Mouse (Mus musculus): Measurements from ENCODE around the gene Egln2.

- TF ChIP-seq POLR2A (IDR thresholded peaks at IDR 0.05; ENCODE audit: insufficient read length, low read depth) (no peak), E2F4 (IDR thresholded peaks at IDR 0.05; ENCODE audit: insufficient read depth) (no peak), CEBPB (IDR thresholded peaks at IDR 0.05; ENCODE audit: insufficient read depth, poor library complexity, severe bottlenecking) (no peak)
Measured at GRCm38 (mm10) chr7:27119676-27120075, 46.9 kb downstream of the Egln2 start, which contains the start of gene Cyp2f2.
